Mouse (Mus musculus) small intestine, adult 2 months (tissue): ENCODE measurements around the gene Lrp5.

Experiments
- CTCF ChIP-seq: fragments of 200-500 bp; IDR thresholded peaks from 2 replicates; pipeline ENCODE4 v1.5.1; 2012; ENCODE audit warnings: low read depth, mild to moderate bottlenecking, control low read depth, inconsistent platforms, low read length, moderate library complexity, mixed read lengths; ENCODE audit not compliant: insufficient replicate concordance, insufficient read length; ENCODE audit errors: extremely low read depth
- POLR2A ChIP-seq: fragments of 200-500 bp; IDR thresholded peaks from 2 replicates; pipeline ENCODE4 v1.6.1; 2012; ENCODE audit warnings: low read depth, mild to moderate bottlenecking, control low read depth, inconsistent platforms, low read length, moderate library complexity

GRCm38 (mm10) chr19:3714381-3714780 is 28.0 kb upstream of the Lrp5 start:
- TF ChIP-seq POLR2A = no peak
- no peak for TF ChIP-seq CTCF
